Mouse (Mus musculus) bone marrow, adult 2 months (tissue): ENCODE measurements around the gene Tlr3. TPM values are rescaled to one million over a fixed set of nuclear protein-coding genes. Genes with fewer than 3 reads are reported as not detected.

Source experiments
- H3K27ac ChIP-seq: fragments of 200-500 bp; 2 replicates; pipeline ENCODE4 v1.5.1; 2012; ENCODE audit warnings: low read depth, mild to moderate bottlenecking, control low read depth, inconsistent platforms, low read length; ENCODE audit not compliant: control insufficient read depth, poor library complexity, insufficient read depth
- H3K4me1 ChIP-seq: fragments of 200-500 bp; 2 replicates; pipeline ENCODE4 v1.6.1; 2011; ENCODE audit warnings: low read length; ENCODE audit not compliant: control insufficient read depth, insufficient read depth
- H3K4me3 ChIP-seq: fragments of 200-500 bp; replicated peaks from 2 replicates; pipeline ENCODE3; 2011; ENCODE audit warnings: mild to moderate bottlenecking, low read depth, low read length, control low read depth; ENCODE audit not compliant: control insufficient read depth
- CTCF ChIP-seq: fragments of 200-500 bp; IDR thresholded peaks from 2 replicates; pipeline ENCODE4 v1.5.1; 2011; ENCODE audit warnings: low read length, control low read depth; ENCODE audit not compliant: control insufficient read depth, insufficient read depth
- POLR2A ChIP-seq: fragments of 200-500 bp; IDR thresholded peaks from 2 replicates; pipeline ENCODE4 v1.6.1; 2011; ENCODE audit warnings: low read depth, mild to moderate bottlenecking, control low read depth, low read length, borderline replicate concordance; ENCODE audit not compliant: control insufficient read depth
- WGBS: fragments of 180-500 bp; shearing (Covaris S2); methylation state at CpG from one replicate; pipeline ENCODE4 v1.1.7; 2018; 5-methylcytosine and 5-hydroxymethylcytosine counted together
- polyA plus RNA-seq: library from polyadenylated mRNA; stranded (reverse); fragments of >200 nt; gene quantifications from 2 replicates; pipeline ENCODE4 v1.2.4, GENCODE M21; 2011; ENCODE audit warnings: low replicate concordance; ENCODE audit not compliant: missing spikeins, insufficient read depth, insufficient read length

The Tlr3 gene
- polyA plus RNA-seq, 1 experiment = 4.2 TPM

GRCm38 (mm10) chr8:45363220-45363619 lies 47.7 kb downstream of the Tlr3 start:
- no peak overlapping the region for H3K4me3 ChIP-seq

DNA sequence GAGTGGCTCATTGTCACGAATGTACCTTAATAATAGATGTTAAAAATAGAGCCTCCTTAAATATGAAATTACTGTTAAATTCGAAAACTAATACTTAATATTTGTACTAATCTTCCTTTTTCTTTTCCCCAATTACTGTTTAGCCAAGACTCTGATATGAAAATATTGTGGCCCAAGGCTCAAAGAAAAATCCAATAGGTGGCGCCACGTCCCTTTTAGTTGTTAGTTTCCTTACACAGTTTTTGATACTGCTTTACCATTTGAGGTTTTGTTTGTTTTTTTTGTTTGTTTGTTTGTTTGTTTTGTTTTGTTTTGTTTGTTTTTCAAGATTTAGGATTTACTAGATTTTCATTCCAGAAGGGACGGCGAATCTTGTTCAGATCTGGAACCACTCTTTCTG lies 48.6 kb downstream of the Tlr3 start:
- H3K4me1 ChIP-seq = no peaks in the 10 kb centered on the region; the same call in 1 of the 2 replicates
- TF ChIP-seq POLR2A (no peak), CTCF (no peak)
- no peak overlapping the region for H3K4me3 ChIP-seq
- 68% methylated on average over 6 of the region's 6 CpGs for WGBS
- no peak overlapping the region for H3K27ac ChIP-seq

More at GRCm38 (mm10) chr8:45363220-45363619, 47.7 kb downstream of the Tlr3 start:
- H3K27ac ChIP-seq = no peak overlapping the region
- 90% methylated on average over 1 of the region's 1 CpGs for WGBS
- no peak for TF ChIP-seq POLR2A
- H3K4me1 ChIP-seq = no peaks in the 10 kb centered on the region; the same call in 1 of the 2 replicates

- Histone ChIP-seq H3K4me1 (no peaks in the 10 kb centered on the region; the same call in 1 of the 2 replicates), H3K4me3 (no peak overlapping the region), H3K27ac (no peak overlapping the region)
- TF ChIP-seq CTCF (no peak), POLR2A (no peak)
- 72% methylated on average over 6 of the region's 6 CpGs for WGBS
These were observed 51.7 kb downstream of the Tlr3 start for GRCm38 (mm10) chr8:45359091-45359605.

DNA sequence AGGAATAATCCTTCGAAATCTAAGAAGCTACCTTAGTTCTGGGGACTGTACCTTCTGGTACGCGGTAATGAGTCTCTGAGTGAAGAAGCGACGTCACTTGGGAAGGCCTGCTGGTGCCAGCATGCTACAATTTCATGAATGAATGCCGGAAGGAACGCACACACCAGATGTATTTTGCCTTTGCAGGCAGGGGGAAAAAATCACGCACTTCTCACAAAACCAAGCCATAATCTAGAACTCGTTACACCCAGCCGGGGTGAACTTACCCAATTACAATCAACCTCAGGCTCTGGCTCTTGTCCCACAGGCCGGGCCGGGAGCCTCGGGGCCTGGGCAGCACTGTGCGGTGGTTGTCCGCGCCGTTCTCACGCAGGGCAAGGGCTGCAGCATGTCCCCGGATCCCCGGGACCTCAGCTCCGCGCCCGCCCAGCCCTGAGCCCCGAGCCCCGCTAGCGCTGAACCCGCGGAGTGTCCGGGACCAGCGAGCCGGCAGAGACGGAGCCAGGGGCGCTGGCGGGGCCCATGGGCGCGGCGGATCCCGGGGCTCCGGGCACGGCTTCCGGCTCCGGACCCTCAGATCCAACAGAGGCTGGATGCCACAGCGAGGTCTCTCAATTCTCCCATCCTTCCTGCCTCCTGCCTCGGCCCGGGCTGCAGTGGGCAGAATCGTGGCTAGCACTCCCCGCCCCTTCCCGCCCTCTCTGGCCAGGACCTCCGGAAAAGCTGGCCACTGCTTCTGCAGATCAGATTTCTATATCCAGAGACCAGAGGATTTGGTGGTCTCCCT lies 52.6 kb downstream of the Tlr3 start:
- Histone ChIP-seq H3K4me1 (no peaks in the 10 kb centered on the region; the same call in 1 of the 2 replicates), H3K27ac (no peak overlapping the region), H3K4me3 (no peak overlapping the region)
- 9% methylated on average over 49 of the region's 49 CpGs for WGBS
- TF ChIP-seq POLR2A (no peak), CTCF (no peak)

DNA sequence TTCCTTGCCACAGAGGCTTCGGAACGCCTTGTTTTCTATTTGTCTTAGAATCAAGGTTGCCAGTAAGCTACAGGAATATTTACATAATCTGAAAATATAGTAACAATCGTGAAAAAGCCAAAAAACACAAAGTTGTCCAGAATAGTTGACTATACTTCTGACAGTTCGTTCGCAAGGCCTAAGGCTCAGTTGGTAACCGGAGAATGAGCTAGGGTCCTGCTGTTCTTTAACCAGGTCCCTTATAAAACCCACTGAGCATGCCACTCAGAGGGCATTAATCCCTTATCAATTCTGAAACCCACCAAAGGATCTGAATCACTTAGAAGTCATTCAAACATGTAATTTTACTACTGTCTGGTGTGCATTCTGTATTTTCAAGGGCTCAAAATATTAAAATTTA lies 55.1 kb downstream of the Tlr3 start:
- H3K4me1 ChIP-seq = no peaks in the 10 kb centered on the region
- no peak overlapping the region for H3K4me3 ChIP-seq
- no peak overlapping the region for H3K27ac ChIP-seq
- 84% methylated on average over 6 of the region's 6 CpGs for WGBS
- TF ChIP-seq CTCF (no peak), POLR2A (no peak)

Other genes starting within 250 kb of the Tlr3 start
- gene F11, start 149.0 kb downstream of the Tlr3 start, polyA plus RNA-seq = not detected in 2 replicates
- gene Klkb1, start 116.2 kb downstream of the Tlr3 start, polyA plus RNA-seq = 0.83 and 1.3 TPM in 2 replicates
- gene Gm45753, start 102.6 kb downstream of the Tlr3 start, polyA plus RNA-seq = not detected in 2 replicates
- gene Cyp4v3, start 77.9 kb downstream of the Tlr3 start, polyA plus RNA-seq = 1.7 and 2.9 TPM in 2 replicates
- 1.2 and 1.7 TPM in 2 replicates for gene Fam149a, start 28.8 kb downstream of the Tlr3 start, polyA plus RNA-seq
- gene Sorbs2, start 96.7 kb upstream of the Tlr3 start, polyA plus RNA-seq = 4.8 and 6.5 TPM in 2 replicates